Mouse (Mus musculus): ENCODE results near the gene Itpr2. TPM values are rescaled to one million over a fixed set of nuclear protein-coding genes. Genes with fewer than 3 reads are reported as not detected.

Itpr2 gene
- polyA plus RNA-seq, 1 experiment from 2014 or later: 4.3 TPM

GRCm38 (mm10) chr6:146174644-146175250 lies 327.3 kb downstream of the Itpr2 start:
- no peaks in the 10 kb centered on the region for H3K36me3 ChIP-seq
- H3K4me1 ChIP-seq: no peaks in the 10 kb centered on the region
- no peak overlapping the region for H3K4me3 ChIP-seq
- WGBS: 93% methylated on average over 4 of the region's 4 CpGs
- no peaks in the 10 kb centered on the region for H3K27me3 ChIP-seq (replicated peaks)
- no peaks in the 10 kb centered on the region for H3K9me3 ChIP-seq
- no peak for ATAC-seq (ENCODE audit: low FRiP score, low read depth)
- no peak overlapping the region for H3K4me2 ChIP-seq (replicated peaks)
- H3K27ac ChIP-seq: no peak overlapping the region
- no peak overlapping the region for H3K9ac ChIP-seq

- ATAC-seq (ENCODE audit: low FRiP score, low read depth): no peak
- no peaks in the 10 kb centered on the region for H3K36me3 ChIP-seq
- H3K27ac ChIP-seq: no peak overlapping the region
- H3K9me3 ChIP-seq: no peaks in the 10 kb centered on the region
- H3K27me3 ChIP-seq (replicated peaks): no peaks in the 10 kb centered on the region
- H3K9ac ChIP-seq: no peak overlapping the region
- no peaks in the 10 kb centered on the region for H3K4me1 ChIP-seq
- WGBS: 85% methylated on average over 14 of the region's 14 CpGs
- no peak overlapping the region for H3K4me3 ChIP-seq
- H3K4me2 ChIP-seq (replicated peaks): no peak overlapping the region
Observed at GRCm38 (mm10) chr6:146170603-146171051, 331.4 kb downstream of the Itpr2 start.

- no peak overlapping the region for H3K4me3 ChIP-seq
- no peak for ATAC-seq (ENCODE audit: low FRiP score, low read depth)
Observed at GRCm38 (mm10) chr6:146167207-146167606, 334.8 kb downstream of the Itpr2 start.

GRCm38 (mm10) chr6:146159641-146160040 lies 342.4 kb downstream of the Itpr2 start:
- ATAC-seq (ENCODE audit: low FRiP score, low read depth): no peak
- Histone ChIP-seq H3K27ac (no peak overlapping the region), H3K9me3 (no peaks in the 10 kb centered on the region), H3K4me2 (replicated peaks) (no peak overlapping the region), H3K27me3 (replicated peaks) (no peaks in the 10 kb centered on the region), H3K9ac (no peak overlapping the region), H3K4me1 (no peaks in the 10 kb centered on the region), H3K36me3 (no peaks in the 10 kb centered on the region), H3K4me3 (no peak overlapping the region)
- WGBS: 78% methylated on average over 4 of the region's 4 CpGs

More at GRCm38 (mm10) chr6:146167207-146167606, 334.8 kb downstream of the Itpr2 start:
- Histone ChIP-seq H3K27ac (no peak overlapping the region), H3K4me2 (replicated peaks) (no peak overlapping the region), H3K9me3 (no peaks in the 10 kb centered on the region), H3K27me3 (replicated peaks) (no peaks in the 10 kb centered on the region), H3K9ac (no peak overlapping the region), H3K4me1 (no peaks in the 10 kb centered on the region), H3K36me3 (no peaks in the 10 kb centered on the region)
- WGBS: 85% methylated on average over 5 of the region's 5 CpGs

GRCm38 (mm10) chr6:146158717-146159116 lies 343.3 kb downstream of the Itpr2 start:
- H3K4me1 ChIP-seq: no peaks in the 10 kb centered on the region
- no peaks in the 10 kb centered on the region for H3K36me3 ChIP-seq
- 91% methylated on average over 12 of the region's 12 CpGs for WGBS
- H3K9ac ChIP-seq: no peak overlapping the region
- no peak overlapping the region for H3K4me3 ChIP-seq
- no peak overlapping the region for H3K27ac ChIP-seq
- no peak overlapping the region for H3K4me2 ChIP-seq (replicated peaks)
- no peaks in the 10 kb centered on the region for H3K27me3 ChIP-seq (replicated peaks)
- ATAC-seq (ENCODE audit: low FRiP score, low read depth): no peak
- no peaks in the 10 kb centered on the region for H3K9me3 ChIP-seq

GRCm38 (mm10) chr6:146157983-146158535 lies 344.0 kb downstream of the Itpr2 start:
- H3K9me3 ChIP-seq: no peaks in the 10 kb centered on the region
- no peak overlapping the region for H3K9ac ChIP-seq
- no peaks in the 10 kb centered on the region for H3K4me1 ChIP-seq
- no peaks in the 10 kb centered on the region for H3K36me3 ChIP-seq
- ATAC-seq (ENCODE audit: low FRiP score, low read depth): no peak
- no peak overlapping the region for H3K4me2 ChIP-seq (replicated peaks)
- 56% methylated on average over 8 of the region's 8 CpGs for WGBS
- H3K4me3 ChIP-seq: no peak overlapping the region
- no peaks in the 10 kb centered on the region for H3K27me3 ChIP-seq (replicated peaks)
- H3K27ac ChIP-seq: no peak overlapping the region

- Histone ChIP-seq H3K9me3 (no peaks in the 10 kb centered on the region), H3K27ac (no peak overlapping the region), H3K36me3 (no peaks in the 10 kb centered on the region), H3K4me3 (no peak overlapping the region), H3K27me3 (replicated peaks) (no peaks in the 10 kb centered on the region), H3K4me1 (no peaks in the 10 kb centered on the region), H3K9ac (no peak overlapping the region), H3K4me2 (replicated peaks) (no peak overlapping the region)
- ATAC-seq (ENCODE audit: low FRiP score, low read depth): no peak
- WGBS: 97% methylated on average over 14 of the region's 14 CpGs
Observed at GRCm38 (mm10) chr6:146157099-146157498, 344.9 kb downstream of the Itpr2 start.

- H3K9me3 ChIP-seq: no peaks in the 10 kb centered on the region
- no peak overlapping the region for H3K27ac ChIP-seq
- 90% methylated on average over 6 of the region's 6 CpGs for WGBS
- no peak overlapping the region for H3K9ac ChIP-seq
- no peak overlapping the region for H3K4me3 ChIP-seq
- H3K4me1 ChIP-seq: no peaks in the 10 kb centered on the region
- no peaks in the 10 kb centered on the region for H3K36me3 ChIP-seq
- H3K27me3 ChIP-seq (replicated peaks): no peaks in the 10 kb centered on the region
- ATAC-seq (ENCODE audit: low FRiP score, low read depth): no peak
- H3K4me2 ChIP-seq (replicated peaks): no peak overlapping the region
Observed at GRCm38 (mm10) chr6:146156536-146156935, 345.5 kb downstream of the Itpr2 start.

GRCm38 (mm10) chr6:146155156-146155734 lies 346.8 kb downstream of the Itpr2 start:
- Histone ChIP-seq H3K4me2 (replicated peaks) (no peak overlapping the region), H3K36me3 (no peaks in the 10 kb centered on the region), H3K9me3 (no peaks in the 10 kb centered on the region), H3K27ac (no peak overlapping the region), H3K4me1 (no peaks in the 10 kb centered on the region), H3K9ac (no peak overlapping the region), H3K4me3 (no peak overlapping the region), H3K27me3 (replicated peaks) (no peaks in the 10 kb centered on the region)
- 83% methylated on average over 8 of the region's 8 CpGs for WGBS
- ATAC-seq (ENCODE audit: low FRiP score, low read depth): no peak

- H3K36me3 ChIP-seq: no peaks in the 10 kb centered on the region
- ATAC-seq (ENCODE audit: low FRiP score, low read depth): no peak
- no peak overlapping the region for H3K4me2 ChIP-seq (replicated peaks)
- no peaks in the 10 kb centered on the region for H3K4me1 ChIP-seq
- no peak overlapping the region for H3K9ac ChIP-seq
- H3K27me3 ChIP-seq (replicated peaks): no peaks in the 10 kb centered on the region
- 78% methylated on average over 5 of the region's 5 CpGs for WGBS
- H3K27ac ChIP-seq: no peak overlapping the region
- H3K9me3 ChIP-seq: no peaks in the 10 kb centered on the region
- no peak overlapping the region for H3K4me3 ChIP-seq
Observed at GRCm38 (mm10) chr6:146152843-146153242, 349.2 kb downstream of the Itpr2 start.

- Histone ChIP-seq H3K4me1 (peaks cover 11% of the 10 kb centered on the region; the same call in 1 of the 2 replicates), H3K9me3 (peaks cover 4% of the 10 kb centered on the region), H3K4me2 (replicated peaks) (no peak overlapping the region), H3K36me3 (no peaks in the 10 kb centered on the region), H3K4me3 (no peak overlapping the region), H3K27ac (no peak overlapping the region), H3K27me3 (replicated peaks) (no peaks in the 10 kb centered on the region), H3K9ac (no peak overlapping the region)
- no peak for ATAC-seq (ENCODE audit: low FRiP score, low read depth)
- 88% methylated on average over 4 of the region's 4 CpGs for WGBS
Observed at GRCm38 (mm10) chr6:146140966-146141585, 360.9 kb downstream of the Itpr2 start.

GRCm38 (mm10) chr6:146140171-146140570 lies 361.9 kb downstream of the Itpr2 start:
- Histone ChIP-seq H3K4me1 (peaks cover 20% of the 10 kb centered on the region), H3K4me3 (no peak overlapping the region), H3K27ac (no peak overlapping the region), H3K9me3 (no peaks in the 10 kb centered on the region), H3K4me2 (replicated peaks) (no peak overlapping the region), H3K27me3 (replicated peaks) (no peaks in the 10 kb centered on the region), H3K36me3 (no peaks in the 10 kb centered on the region), H3K9ac (no peak overlapping the region)
- WGBS: 95% methylated on average over 6 of the region's 6 CpGs
- no peak for ATAC-seq (ENCODE audit: low FRiP score, low read depth)

Measured in neural tube, embryonic 12.5 days (tissue).